ENCODE assay signal across 8 mouse cellular contexts in the genomic region with DNA sequence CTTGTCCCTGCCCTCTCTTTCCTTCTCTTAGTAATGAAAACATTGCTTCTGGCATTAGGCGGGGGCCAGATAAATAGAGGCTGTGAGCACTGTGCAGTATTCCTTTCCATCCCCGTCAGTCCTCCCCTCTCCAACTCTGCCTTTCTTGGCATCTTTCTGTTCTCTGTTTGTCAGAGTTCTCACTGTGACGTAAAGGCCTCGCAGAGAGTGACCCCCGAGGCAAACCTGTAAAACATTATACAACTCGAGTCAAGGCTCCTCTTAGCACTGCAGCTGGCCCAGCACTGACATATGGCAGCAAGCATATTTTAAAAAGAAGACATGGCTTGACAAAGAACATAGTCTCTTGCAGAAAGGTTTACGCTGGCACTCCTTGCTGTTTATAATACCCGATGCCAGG.
A peak's percentile ranks its signal among the peaks of the same experiment; 100 is the strongest.
DNase-seq lines count a peak whose midpoint lies in the region; ATAC-seq lines count a peak whose summit lies in the region.

No protein-coding gene starts in this region.

- H3K9ac ChIP-seq in embryonic facial prominence, embryonic 15.5 days, result no peak overlapping the region; the same call in 1 of the 2 replicates
- H3K9ac ChIP-seq in midbrain, embryonic 13.5 days (replicated peaks), result no peak overlapping the region

- H3K4me1 ChIP-seq in embryonic facial prominence, embryonic 15.5 days, result peaks cover 15% of the 10 kb centered on the region
- H3K4me1 ChIP-seq in heart, embryonic 10.5 days, result peaks cover 13% of the 10 kb centered on the region
- peaks cover 7% of the 10 kb centered on the region for H3K4me1 ChIP-seq in midbrain, embryonic 13.5 days (replicated peaks)

- no peaks in the 10 kb centered on the region for H3K36me3 ChIP-seq in embryonic facial prominence, embryonic 15.5 days
- H3K36me3 ChIP-seq in heart, embryonic 10.5 days, result no peaks in the 10 kb centered on the region
- no peaks in the 10 kb centered on the region for H3K36me3 ChIP-seq in midbrain, embryonic 13.5 days

- H3K4me2 ChIP-seq in embryonic facial prominence, embryonic 15.5 days (replicated peaks), result peak overlapping the region; percentile 31
- peak overlapping the region; percentile 27; the same call in 1 of the 2 replicates for H3K4me2 ChIP-seq in midbrain, embryonic 13.5 days (replicated peaks)

- H3K4me3 ChIP-seq in embryonic facial prominence, embryonic 15.5 days (replicated peaks), result no peak overlapping the region
- H3K4me3 ChIP-seq in heart, embryonic 10.5 days, result no peak overlapping the region
- H3K4me3 ChIP-seq in midbrain, embryonic 13.5 days (replicated peaks), result no peak overlapping the region

- no peak for DNase-seq in heart, embryonic 10.5 days (ENCODE audit: low spot score)
- DNase-seq in kidney, postnatal 10 days, result peak; percentile 25
- DNase-seq in right cerebral cortex, postnatal 4 days, result no peak
- DNase-seq in adrenal gland, postnatal 10 days, result no peak
- no peak for DNase-seq in left cerebral cortex, postnatal 14 days (ENCODE audit: low spot score in 2 of 2)
- no peak for DNase-seq in spleen, postnatal 4 days (ENCODE audit: low spot score in 2 of 2)

- intact Hi-C loops in left cerebral cortex, postnatal 14 days (cut with DNase I), result no loop called here

- peak; percentile 60; the same call in 1 of the 2 replicates for ATAC-seq in embryonic facial prominence, embryonic 15.5 days (ENCODE audit: insufficient number of reproducible peaks, low FRiP score, low TSS enrichment, low read depth)
- peak; percentile 73; the same call in 1 of the 2 replicates for ATAC-seq in midbrain, embryonic 13.5 days

- no peaks in the 10 kb centered on the region for H3K9me3 ChIP-seq in embryonic facial prominence, embryonic 15.5 days (replicated peaks)
- H3K9me3 ChIP-seq in heart, embryonic 10.5 days, result no peaks in the 10 kb centered on the region
- no peaks in the 10 kb centered on the region for H3K9me3 ChIP-seq in midbrain, embryonic 13.5 days

- 14% methylated on average over 8 of the region's 8 CpGs for WGBS in embryonic facial prominence, embryonic 15.5 days
- WGBS in heart, embryonic 10.5 days, result 38% methylated on average over 8 of the region's 8 CpGs
- 60% methylated on average over 8 of the region's 8 CpGs for WGBS in midbrain, embryonic 13.5 days

- H3K27me3 ChIP-seq in embryonic facial prominence, embryonic 15.5 days, result no peaks in the 10 kb centered on the region
- no peaks in the 10 kb centered on the region for H3K27me3 ChIP-seq in heart, embryonic 10.5 days (ENCODE audit: insufficient read depth, poor library complexity, severe bottlenecking)
- H3K27me3 ChIP-seq in midbrain, embryonic 13.5 days, result no peaks in the 10 kb centered on the region

- peak overlapping the region; percentile 31 for H3K27ac ChIP-seq in embryonic facial prominence, embryonic 15.5 days (replicated peaks)
- H3K27ac ChIP-seq in heart, embryonic 10.5 days, result peak overlapping the region; percentile 59; the same call in 1 of the 2 replicates
- H3K27ac ChIP-seq in midbrain, embryonic 13.5 days, result peak overlapping the region; percentile 53
